Mouse (Mus musculus) lung, postnatal 36 days (tissue): ENCODE measurements around the gene Prr23a2.

Experiments used
- DNase-seq: peaks from one replicate; pipeline ENCODE4 v3.0.0; 2022; ENCODE audit warnings: mixed read lengths

Gene Prr23a2

GRCm38 (mm10) chr9:98856210-98856609 is at the start of gene Prr23a2:
Gene Prr23a2 (plus strand): TSS chr9:98856494.
- DNase-seq, result no peak

- DNase-seq, result no peak
Observed at GRCm38 (mm10) chr9:98807631-98808030, 48.7 kb upstream of the Prr23a2 start.

GRCm38 (mm10) chr9:98809526-98809925 is 46.8 kb upstream of the Prr23a2 start:
- peak; percentile 64 for DNase-seq

- DNase-seq, result no peak
Observed at GRCm38 (mm10) chr9:98816066-98816465, 40.2 kb upstream of the Prr23a2 start.

GRCm38 (mm10) chr9:98817592-98817991 is 38.7 kb upstream of the Prr23a2 start:
- DNase-seq, result no peak

- peak; percentile 15 for DNase-seq
Observed at GRCm38 (mm10) chr9:98818971-98819370, 37.3 kb upstream of the Prr23a2 start.

GRCm38 (mm10) chr9:98819481-98819880 is 36.8 kb upstream of the Prr23a2 start:
- DNase-seq, result peak; percentile 60

GRCm38 (mm10) chr9:98820461-98820860 is 35.8 kb upstream of the Prr23a2 start:
- no peak for DNase-seq

GRCm38 (mm10) chr9:98821067-98821466 is 35.2 kb upstream of the Prr23a2 start:
- no peak for DNase-seq

GRCm38 (mm10) chr9:98823805-98824204 is 32.5 kb upstream of the Prr23a2 start:
- no peak for DNase-seq

- no peak for DNase-seq
Observed at GRCm38 (mm10) chr9:98829508-98829907, 26.8 kb upstream of the Prr23a2 start.

GRCm38 (mm10) chr9:98837537-98838074 is 18.7 kb upstream of the Prr23a2 start:
- peak; percentile 4 for DNase-seq

GRCm38 (mm10) chr9:98842117-98842516 is 14.2 kb upstream of the Prr23a2 start, which contains the start of gene Prr23a1:
Gene Prr23a1 (plus strand): TSS chr9:98842503.
- no peak for DNase-seq

- DNase-seq, result peak; percentile 7
Observed at GRCm38 (mm10) chr9:98863463-98863862, 7.2 kb downstream of the Prr23a2 start.

GRCm38 (mm10) chr9:98864571-98864970 is 8.3 kb downstream of the Prr23a2 start, which contains the start of gene Prr23a3:
Gene Prr23a3 (plus strand): TSS chr9:98864767.
- DNase-seq, result no peak

- DNase-seq, result no peak
Observed at GRCm38 (mm10) chr9:98901486-98901885, 45.2 kb downstream of the Prr23a2 start.

- DNase-seq, result no peak
Observed at GRCm38 (mm10) chr9:98902819-98903218, 46.5 kb downstream of the Prr23a2 start, which contains the start of gene 7420426K07Rik. Gene 7420426K07Rik (plus strand): TSS chr9:98903119.
